Mouse (Mus musculus) stomach, postnatal 0 days (tissue): ENCODE measurements around the gene Dock2. TPM values are rescaled to one million over a fixed set of nuclear protein-coding genes. Genes with fewer than 3 reads are reported as not detected.

Experiments
- ATAC-seq: fragments of 200-750 bp; cut with Nextera tagmentation; 2 replicates; pipeline ENCODE4 v1.8.0; 2017; ENCODE audit not compliant: low FRiP score, low TSS enrichment
- DNase-seq: peaks from one replicate; pipeline ENCODE4 v3.0.0-alpha.2; 2016; ENCODE audit warnings: low spot score
- H3K27ac ChIP-seq: fragments of 300-500 bp; sonication (generic); replicated peaks from 2 replicates; pipeline ENCODE4 v1.5.1; 2014; ENCODE audit warnings: mild to moderate bottlenecking, control low read depth
- H3K27me3 ChIP-seq: fragments of 300-500 bp; sonication (generic); 2 replicates; pipeline ENCODE4 v1.6.1; 2014; ENCODE audit warnings: low read length; ENCODE audit not compliant: control insufficient read depth, insufficient read depth
- H3K36me3 ChIP-seq: fragments of 300-500 bp; sonication (generic); 2 replicates; pipeline ENCODE4 v1.6.1; 2014; ENCODE audit warnings: low read length, mixed read lengths; ENCODE audit not compliant: control insufficient read depth, insufficient read depth
- H3K4me1 ChIP-seq: fragments of 300-500 bp; sonication (generic); replicated peaks from 2 replicates; pipeline ENCODE4 v1.6.1; 2014; ENCODE audit warnings: antibody characterized with exemption; ENCODE audit not compliant: control insufficient read depth, insufficient read depth
- H3K4me2 ChIP-seq: fragments of 300-500 bp; sonication (generic); replicated peaks from 2 replicates; pipeline ENCODE4 v1.6.1; 2014; ENCODE audit warnings: low read depth, mild to moderate bottlenecking, control low read depth, moderate library complexity
- H3K4me3 ChIP-seq: fragments of 300-500 bp; sonication (generic); 2 replicates; pipeline ENCODE4 v1.5.1; 2014; ENCODE audit warnings: low read depth, low read length, control low read depth
- H3K9ac ChIP-seq: fragments of 300-500 bp; sonication (generic); 2 replicates; pipeline ENCODE4 v1.6.1; 2014; ENCODE audit warnings: mild to moderate bottlenecking, low read length, control low read depth, mixed read lengths
- H3K9me3 ChIP-seq: fragments of 300-500 bp; sonication (generic); 2 replicates; pipeline ENCODE4 v1.6.1; 2016; ENCODE audit warnings: low read length; ENCODE audit not compliant: control insufficient read depth
- CTCF ChIP-seq: IDR thresholded peaks from 2 replicates; pipeline ENCODE4 v1.5.1; 2016; ENCODE audit warnings: antibody characterized with exemption, low read depth, mild to moderate bottlenecking, moderate library complexity
- EP300 ChIP-seq: optimal IDR thresholded peaks from 2 replicates; pipeline ENCODE3; 2016; ENCODE audit warnings: antibody characterized with exemption
- WGBS: fragments of 180-500 bp; shearing (Covaris S2); extraction: QIAGEN DNeasy Blood & Tissue Kit; methylation state at CpG from one replicate; pipeline ENCODE4 v1.1.7; 2014; 5-methylcytosine and 5-hydroxymethylcytosine counted together
- polyA plus RNA-seq: library from polyadenylated mRNA; unstranded; fragments of >200 nt; fragmentation: Nextera tagmentation; extraction: Ambion mirVana; gene quantifications from 2 replicates; pipeline ENCODE4 v1.2.1, GENCODE M21; 2015

Dock2 gene
- 0.62 and 1.0 TPM in 2 replicates for polyA plus RNA-seq

DNA sequence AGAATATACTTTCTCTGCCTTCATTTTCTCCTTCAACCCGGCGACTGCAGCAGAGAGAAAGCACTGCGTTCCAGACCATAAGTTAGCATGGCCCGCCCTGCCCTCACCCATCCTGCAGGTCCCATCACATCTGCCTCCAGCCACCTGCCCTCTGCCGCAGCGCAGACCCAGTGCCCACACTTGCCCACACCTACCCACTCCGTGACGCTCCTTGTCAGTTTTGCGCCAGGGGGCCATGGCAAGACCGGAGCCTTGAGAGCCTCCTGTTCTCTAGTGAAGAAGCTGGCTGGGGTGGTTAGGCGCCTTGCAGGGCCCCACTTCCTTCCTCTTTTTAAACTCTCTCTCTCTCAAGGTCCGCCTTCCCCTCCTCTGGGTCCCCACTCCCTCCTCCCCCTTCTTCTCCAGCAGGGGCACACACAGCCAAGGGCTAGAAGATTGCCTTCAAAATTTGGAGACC is at the start of gene Dock2:
TSS of gene Dock2 (minus strand) at position 306 of the 457 bp plus-strand sequence.
- H3K4me3 ChIP-seq, result no peak within 1 kb of the TSS
- ATAC-seq (no peak), DNase-seq (no peak)
- no peak within 1 kb of the TSS; the same call in 1 of the 2 replicates for H3K27ac ChIP-seq
- TF ChIP-seq EP300 (no peak), CTCF (no peak)
- H3K9ac ChIP-seq, result no peak within 1 kb of the TSS
- H3K9me3 ChIP-seq, result no peaks in the 10 kb centered on the region
- no peak within 1 kb of the TSS for H3K4me2 ChIP-seq
- no peaks in the 10 kb centered on the region for H3K36me3 ChIP-seq
- no peaks in the 10 kb centered on the region for H3K27me3 ChIP-seq
- H3K4me1 ChIP-seq, result no peaks in the 10 kb centered on the region
- WGBS, result 80% methylated on average over 12 of the region's 12 CpGs

DNA sequence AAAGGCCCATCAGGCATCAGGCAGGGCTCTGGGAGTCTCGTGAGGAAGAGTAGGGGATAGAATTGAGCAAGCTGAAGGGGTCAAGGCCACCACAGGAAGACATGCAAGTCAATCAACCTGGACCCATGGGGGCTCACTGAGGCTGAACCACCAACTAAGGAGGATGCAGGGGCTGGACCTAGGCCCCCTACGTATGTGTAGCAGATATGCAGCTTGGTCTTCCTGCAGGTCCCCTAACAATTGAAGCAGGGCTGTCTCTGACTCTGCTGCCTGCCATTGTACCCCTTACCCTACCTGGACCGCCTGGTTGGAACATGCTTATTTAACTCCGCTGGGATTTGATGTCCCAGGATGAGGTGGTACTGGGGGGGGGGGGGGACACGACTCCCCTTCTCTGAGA is 49.0 kb upstream of the Dock2 start:
- no peaks in the 10 kb centered on the region for H3K9me3 ChIP-seq
- 6% methylated on average over 4 of the region's 5 CpGs for WGBS
- H3K36me3 ChIP-seq, result 0 out of 2 replicates have a peak, but pooled peaks cover 2% of the 10 kb centered on the region
- peak overlapping the region; percentile 76 for H3K4me3 ChIP-seq
- peak overlapping the region; percentile 82 for H3K4me2 ChIP-seq
- ATAC-seq (no peak), DNase-seq (no peak)
- TF ChIP-seq EP300, result no peak
- TF ChIP-seq CTCF, result no peak
- no peaks in the 10 kb centered on the region for H3K27me3 ChIP-seq
- H3K4me1 ChIP-seq, result no peaks in the 10 kb centered on the region
- H3K27ac ChIP-seq, result no peak overlapping the region
- peak overlapping the region; percentile 77 for H3K9ac ChIP-seq

GRCm38 (mm10) chr11:34827803-34828202 is 44.1 kb upstream of the Dock2 start:
- WGBS, result 95% methylated on average over 3 of the region's 3 CpGs
- no peak overlapping the region for H3K4me2 ChIP-seq
- no peak for DNase-seq
- H3K27ac ChIP-seq, result no peak overlapping the region
- H3K27me3 ChIP-seq, result no peaks in the 10 kb centered on the region
- no peaks in the 10 kb centered on the region for H3K9me3 ChIP-seq
- TF ChIP-seq CTCF, result no peak
- no peaks in the 10 kb centered on the region for H3K4me1 ChIP-seq
- no peak overlapping the region for H3K9ac ChIP-seq
- peaks cover 8% of the 10 kb centered on the region for H3K36me3 ChIP-seq
- no peak for ATAC-seq
- no peak overlapping the region for H3K4me3 ChIP-seq

GRCm38 (mm10) chr11:34826940-34827339 is 43.2 kb upstream of the Dock2 start:
- Histone ChIP-seq H3K27me3 (no peaks in the 10 kb centered on the region), H3K36me3 (peaks cover 12% of the 10 kb centered on the region), H3K4me2 (no peak overlapping the region), H3K27ac (no peak overlapping the region), H3K9me3 (no peaks in the 10 kb centered on the region), H3K4me3 (no peak overlapping the region), H3K9ac (no peak overlapping the region), H3K4me1 (no peaks in the 10 kb centered on the region)
- DNase-seq (no peak), ATAC-seq (no peak)
- no peak for TF ChIP-seq CTCF
- TF ChIP-seq EP300, result no peak
- WGBS, result 84% methylated on average over 2 of the region's 2 CpGs

DNA sequence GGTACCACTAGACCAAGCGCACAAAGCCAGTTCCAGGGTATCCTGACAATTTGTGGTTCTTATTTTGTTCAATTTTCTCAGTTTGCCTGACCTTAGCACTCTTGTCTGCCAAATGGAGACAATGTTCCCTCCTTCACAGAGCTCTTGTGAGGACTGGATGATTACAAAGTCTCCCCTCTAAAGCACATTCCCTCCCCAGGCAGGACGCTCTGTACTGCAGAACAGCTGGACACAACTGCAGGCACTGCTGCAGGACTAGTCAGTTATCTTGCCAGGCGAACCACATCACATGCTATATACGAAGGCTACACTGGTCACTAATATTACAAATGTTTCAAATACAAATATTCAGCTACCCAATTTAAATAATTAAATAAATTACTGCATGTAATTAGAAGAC is 41.1 kb upstream of the Dock2 start:
- ATAC-seq (no peak), DNase-seq (no peak)
- Histone ChIP-seq H3K9ac (no peak overlapping the region), H3K4me2 (no peak overlapping the region), H3K27me3 (no peaks in the 10 kb centered on the region), H3K4me3 (no peak overlapping the region), H3K36me3 (peaks cover 12% of the 10 kb centered on the region), H3K27ac (no peak overlapping the region), H3K9me3 (no peaks in the 10 kb centered on the region), H3K4me1 (no peaks in the 10 kb centered on the region)
- WGBS, result 91% methylated on average over 4 of the region's 4 CpGs
- TF ChIP-seq CTCF, result no peak
- no peak for TF ChIP-seq EP300

DNA sequence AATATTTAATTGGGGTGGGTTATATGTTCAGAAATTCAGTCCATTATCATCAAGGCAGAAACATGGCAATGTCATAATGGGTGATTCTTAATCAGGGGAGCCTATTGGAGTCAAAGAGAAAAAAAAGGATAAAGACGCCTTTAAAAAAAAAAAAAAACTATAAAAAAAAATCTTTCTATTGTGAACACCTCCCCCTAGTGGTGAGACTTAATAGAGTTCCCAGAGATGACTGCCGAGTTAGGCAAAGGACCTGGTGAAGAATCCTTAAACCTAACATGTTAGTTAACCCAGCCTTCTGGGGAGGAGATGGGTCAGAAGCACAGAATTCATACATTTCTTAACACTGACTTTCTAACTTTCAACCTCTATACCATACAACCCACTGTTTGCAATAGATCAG is 31.1 kb upstream of the Dock2 start:
- WGBS, result 10% methylated on average over 2 of the region's 2 CpGs
- H3K27ac ChIP-seq, result no peak overlapping the region
- no peak overlapping the region for H3K9ac ChIP-seq
- H3K4me1 ChIP-seq, result no peaks in the 10 kb centered on the region
- H3K36me3 ChIP-seq, result peaks cover 6% of the 10 kb centered on the region; the same call in 1 of the 2 replicates
- no peak overlapping the region for H3K4me3 ChIP-seq
- no peaks in the 10 kb centered on the region for H3K9me3 ChIP-seq
- ATAC-seq (no peak), DNase-seq (no peak)
- H3K4me2 ChIP-seq, result no peak overlapping the region
- TF ChIP-seq EP300 (no peak), CTCF (peak; percentile 66)
- H3K27me3 ChIP-seq, result no peaks in the 10 kb centered on the region
